Comparison of ENCODE assay signal across 16 mouse cellular contexts in the genomic region with DNA sequence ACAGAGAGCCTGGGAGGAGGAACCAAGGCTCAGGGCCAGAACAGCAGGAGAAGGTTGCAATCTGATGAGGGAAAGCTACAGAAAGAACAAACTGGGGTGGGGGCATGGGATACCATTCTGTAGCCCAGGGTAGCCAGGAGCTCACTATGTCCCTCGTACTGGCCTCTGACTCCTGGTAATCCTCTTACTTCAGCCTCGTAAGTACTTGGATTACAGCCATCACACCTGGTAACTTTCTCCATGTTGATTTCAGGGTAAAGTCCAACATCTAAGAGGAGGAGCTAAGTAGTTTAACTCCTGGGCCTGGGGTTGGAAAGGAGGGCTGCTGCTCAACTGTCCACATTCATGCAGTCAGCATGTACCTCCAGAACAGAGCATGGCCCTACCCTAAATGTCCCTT.
"Had no signal": no experiment of that assay in that cellular context is flagged by ENCODE, and none has a peak within 500 bp of the region (broad histone marks: within the 10 kb centered on the region; RNA-seq: fewer than 3 reads in every experiment).

No protein-coding gene starts in this region.

- H3K27me3 ChIP-seq: liver, embryonic 12.5 days; liver, embryonic 15.5 days; lung, embryonic 15.5 days; megakaryocyte, embryonic 14.5 days; midbrain, embryonic 13.5 days; neural tube, embryonic 13.5 days had no signal

- H3K36me3 ChIP-seq: liver, embryonic 12.5 days; liver, embryonic 15.5 days; lung, embryonic 15.5 days; midbrain, embryonic 10.5 days; midbrain, embryonic 13.5 days; neural tube, embryonic 13.5 days had no signal

- H3K4me2 ChIP-seq: liver, embryonic 12.5 days; liver, embryonic 15.5 days; lung, embryonic 15.5 days; midbrain, embryonic 13.5 days; neural tube, embryonic 13.5 days had no signal

- DNase-seq: layer of hippocampus, postnatal 36 days; lung, adult 18-20 months; lung, postnatal 10 days; lung, postnatal 36 days; thymus, postnatal 36 days had no signal

- H3K9me3 ChIP-seq: liver, embryonic 12.5 days; liver, embryonic 15.5 days; lung, embryonic 15.5 days; midbrain, embryonic 10.5 days; midbrain, embryonic 13.5 days; neural tube, embryonic 13.5 days had no signal

- H3K9ac ChIP-seq: liver, embryonic 12.5 days; liver, embryonic 15.5 days; lung, embryonic 15.5 days; midbrain, embryonic 13.5 days; neural tube, embryonic 13.5 days had no signal

- H3K4me1 ChIP-seq: liver, embryonic 15.5 days; megakaryocyte, embryonic 14.5 days; midbrain, embryonic 10.5 days; midbrain, embryonic 13.5 days; neural tube, embryonic 13.5 days had no signal

- H3K27ac ChIP-seq: left cerebral cortex, adult 2 months; liver, embryonic 12.5 days; liver, embryonic 15.5 days; lung, embryonic 15.5 days; midbrain, embryonic 10.5 days; midbrain, embryonic 13.5 days; neural tube, embryonic 13.5 days had no signal

- ATAC-seq: intestine, postnatal 0 days; liver, embryonic 12.5 days; midbrain, embryonic 13.5 days; midbrain, embryonic 16.5 days had no signal

- H3K4me3 ChIP-seq: left cerebral cortex, adult 2 months; liver, embryonic 12.5 days; liver, embryonic 15.5 days; lung, embryonic 15.5 days; megakaryocyte, embryonic 14.5 days; midbrain, embryonic 10.5 days; midbrain, embryonic 13.5 days; myocyte; neural tube, embryonic 13.5 days had no signal
